ENCODE assay signal across 19 mouse cellular contexts in the genomic region with DNA sequence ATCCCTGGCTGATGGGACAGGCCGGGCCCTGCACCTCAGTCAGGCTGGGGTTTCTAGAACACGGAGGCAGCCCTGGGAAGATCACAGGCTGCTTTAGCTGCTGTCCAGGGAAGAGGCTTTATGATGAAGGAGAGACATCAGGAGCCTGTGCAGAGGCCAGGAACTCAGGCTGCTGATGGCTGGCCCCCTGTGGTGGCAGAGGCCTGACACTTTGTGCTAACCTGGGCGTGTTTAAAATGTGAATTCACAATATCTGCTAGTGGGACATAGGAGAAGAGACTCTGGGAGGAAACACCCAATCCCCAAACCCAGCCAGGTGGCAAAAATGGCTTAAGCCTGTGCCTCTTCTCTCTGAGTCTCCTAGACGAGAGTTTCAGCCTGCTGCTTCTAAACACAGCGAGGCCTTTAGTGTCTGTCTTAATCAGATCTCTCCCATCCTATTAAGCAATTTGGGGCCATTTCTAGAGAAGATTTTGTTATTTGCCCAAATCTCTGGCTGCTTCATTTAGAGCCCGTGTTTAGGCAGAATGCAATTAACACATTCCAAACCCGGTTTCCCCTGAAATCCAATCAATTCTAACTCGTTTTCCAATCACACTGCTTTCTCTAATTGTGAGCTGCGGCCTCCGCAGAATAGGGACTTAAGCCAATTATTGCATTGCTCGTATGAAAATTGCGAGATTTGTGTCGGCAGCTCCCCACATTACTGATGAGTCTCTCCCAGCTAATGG. TPM values are rescaled to one million over a fixed set of nuclear protein-coding genes. Genes with fewer than 3 reads are reported as not detected.
A peak's percentile ranks its signal among the peaks of the same experiment; 100 is the strongest.
DNase-seq lines count a peak whose midpoint lies in the region; ATAC-seq and TF ChIP-seq lines count a peak whose summit lies in the region.
"Had no signal": no experiment of that assay in that cellular context is flagged by ENCODE, and none has a peak within 500 bp of the region (broad histone marks: within the 10 kb centered on the region; RNA-seq: fewer than 3 reads in every experiment).

No protein-coding gene starts in this region.

- H3K9ac ChIP-seq in forebrain, embryonic 14.5 days (ENCODE audit: low read length): 0 out of 2 replicates have a peak overlapping the region, but pooled peaks have one; percentile 30
- H3K9ac ChIP-seq in hindbrain, postnatal 0 days (replicated peaks; ENCODE audit: low read length): no peak overlapping the region
- H3K9ac ChIP-seq: heart, embryonic 13.5 days; limb, embryonic 15.5 days; lung, embryonic 15.5 days had no signal

- no peak overlapping the region for H3K4me3 ChIP-seq in forebrain, embryonic 14.5 days (ENCODE audit: low read depth, low read length)
- no peak overlapping the region for H3K4me3 ChIP-seq in hindbrain, postnatal 0 days (ENCODE audit: low read length)
- H3K4me3 ChIP-seq: erythroblast, embryonic 14.5 days; heart, embryonic 13.5 days; limb, embryonic 15.5 days; lung, embryonic 15.5 days had no signal

- WGBS in forebrain, embryonic 14.5 days: 7% methylated on average over 13 of the region's 13 CpGs
- WGBS in hindbrain, postnatal 0 days: 41% methylated on average over 13 of the region's 13 CpGs

- no peaks in the 10 kb centered on the region for H3K9me3 ChIP-seq in forebrain, embryonic 14.5 days (replicated peaks; ENCODE audit: control insufficient read depth, low read length)
- H3K9me3 ChIP-seq in hindbrain, postnatal 0 days (ENCODE audit: low read length): no peaks in the 10 kb centered on the region
- H3K9me3 ChIP-seq: heart, embryonic 13.5 days; limb, embryonic 15.5 days; lung, embryonic 15.5 days had no signal

- no peaks in the 10 kb centered on the region for H3K27me3 ChIP-seq in forebrain, embryonic 14.5 days (replicated peaks; ENCODE audit: control insufficient read depth, insufficient read depth, low read length)
- H3K27me3 ChIP-seq in hindbrain, postnatal 0 days (ENCODE audit: insufficient read depth, low read length): no peaks in the 10 kb centered on the region
- H3K27me3 ChIP-seq: lung, embryonic 15.5 days had no signal

- peak overlapping the region; percentile 60; the same call in 1 of the 2 replicates for H3K27ac ChIP-seq in forebrain, embryonic 14.5 days (ENCODE audit: low read depth, low read length)
- H3K27ac ChIP-seq in hindbrain, postnatal 0 days: peak overlapping the region; percentile 48
- H3K27ac ChIP-seq: heart, embryonic 13.5 days; limb, embryonic 15.5 days; lung, embryonic 15.5 days had no signal

- peaks cover 14% of the 10 kb centered on the region for H3K4me1 ChIP-seq in forebrain, embryonic 14.5 days (ENCODE audit: control insufficient read depth, insufficient read depth, low read length)
- no peaks in the 10 kb centered on the region for H3K4me1 ChIP-seq in hindbrain, postnatal 0 days (ENCODE audit: insufficient read depth, low read length)
- H3K4me1 ChIP-seq: lung, embryonic 15.5 days had no signal

- no peaks in the 10 kb centered on the region for H3K36me3 ChIP-seq in forebrain, embryonic 14.5 days (ENCODE audit: control insufficient read depth, insufficient read depth, low read length)
- no peaks in the 10 kb centered on the region for H3K36me3 ChIP-seq in hindbrain, postnatal 0 days (ENCODE audit: insufficient read depth, low read length)
- H3K36me3 ChIP-seq: heart, embryonic 13.5 days; limb, embryonic 15.5 days; lung, embryonic 15.5 days had no signal

- peak overlapping the region; percentile 33 for H3K4me2 ChIP-seq in forebrain, embryonic 14.5 days (ENCODE audit: low read length)
- H3K4me2 ChIP-seq in hindbrain, postnatal 0 days (ENCODE audit: low read depth, low read length): no peak overlapping the region
- H3K4me2 ChIP-seq: heart, embryonic 13.5 days; limb, embryonic 15.5 days; lung, embryonic 15.5 days had no signal

- TF ChIP-seq CTCF in brain, embryonic 14.5 days (IDR thresholded peaks at IDR 0.05; ENCODE audit: borderline replicate concordance, extremely low read depth, insufficient read depth, insufficient read length): no peak
- no peak for TF ChIP-seq CTCF in hindbrain, postnatal 0 days (IDR thresholded peaks at IDR 0.05; ENCODE audit: low read depth)

- no peak for TF ChIP-seq POLR2A in brain, embryonic 14.5 days (IDR thresholded peaks at IDR 0.05; ENCODE audit: borderline replicate concordance, extremely low read depth, insufficient read depth, insufficient read length, poor library complexity, severe bottlenecking)

- peak; percentile 26; the same call in 1 of the 2 replicates for ATAC-seq in forebrain, embryonic 14.5 days
- ATAC-seq in hindbrain, postnatal 0 days: no peak

- peak; percentile 86 for DNase-seq in brain, embryonic 14.5 days (ENCODE audit: low read depth)
- peak; percentile 76 for DNase-seq in forebrain, embryonic 14.5 days (ENCODE audit: low spot score)
- DNase-seq in hindbrain, postnatal 0 days (ENCODE audit: low spot score): peak; percentile 62
- peak; percentile 58 for DNase-seq in retina, embryonic 14.5 days (ENCODE audit: low spot score)
- no peak for DNase-seq in urinary bladder, postnatal 36 days (ENCODE audit: low spot score in 2 of 2)
- DNase-seq in frontal cortex, postnatal 14 days (ENCODE audit: low spot score in 2 of 2): no peak
- no peak for DNase-seq in frontal cortex, postnatal 36 days (ENCODE audit: low spot score in 2 of 2)
- DNase-seq: adrenal gland, postnatal 36 days; cerebellum, adult 2 months; gastrocnemius, postnatal 14 days; kidney, postnatal 10 days; thymus, postnatal 36 days had no signal

RNA-seq across cellular contexts. Expression of gene Slc2a10, which starts 39.5 kb away (rescaled TPM):
- 2.4 and 3.2 TPM in 2 replicates for polyA plus RNA-seq in brain, embryonic 14.5 days (2012; rRNA removed)
- polyA plus RNA-seq in forebrain, embryonic 14.5 days (2014; fragmentation: Nextera tagmentation; extraction: Ambion mirVana): 1.2 and 1.8 TPM in 2 replicates
- total RNA-seq in hindbrain, postnatal 0 days (2014; rRNA removed): 4.5 and 4.9 TPM in 2 replicates
- polyA plus RNA-seq in hindbrain, postnatal 0 days (2015; fragmentation: Nextera tagmentation; extraction: Ambion mirVana): 2.8 and 3.1 TPM in 2 replicates
- total RNA-seq: CH12.LX; megakaryocyte-erythroid progenitor cell, adult 5-6 weeks; neutrophil, adult 5-6 weeks had no signal
- polyA plus RNA-seq: erythroblast, embryonic 14.5 days had no signal

RNA-seq across cellular contexts. Expression of gene Trp53rka, which starts 50.0 kb away (rescaled TPM):
- polyA plus RNA-seq in brain, embryonic 14.5 days (2012; rRNA removed): 40.4 and 43.8 TPM in 2 replicates
- 37.0 and 45.0 TPM in 2 replicates for polyA plus RNA-seq in forebrain, embryonic 14.5 days (2014; fragmentation: Nextera tagmentation; extraction: Ambion mirVana)
- 39.7 and 41.2 TPM in 2 replicates for total RNA-seq in hindbrain, postnatal 0 days (2014; rRNA removed)
- polyA plus RNA-seq in hindbrain, postnatal 0 days (2015; fragmentation: Nextera tagmentation; extraction: Ambion mirVana): 35.0 and 35.7 TPM in 2 replicates

RNA-seq across cellular contexts. Expression of gene Eya2, which starts 51.7 kb away (rescaled TPM):
- 6.1 and 12.3 TPM in 2 replicates for polyA plus RNA-seq in brain, embryonic 14.5 days (2012; rRNA removed)
- polyA plus RNA-seq in forebrain, embryonic 14.5 days (2014; fragmentation: Nextera tagmentation; extraction: Ambion mirVana): 4.2 and 4.6 TPM in 2 replicates
- total RNA-seq in hindbrain, postnatal 0 days (2014; rRNA removed): 12.1 and 20.1 TPM in 2 replicates
- polyA plus RNA-seq in hindbrain, postnatal 0 days (2015; fragmentation: Nextera tagmentation; extraction: Ambion mirVana): 9.9 and 10.0 TPM in 2 replicates
- total RNA-seq: CH12.LX had no signal
- polyA plus RNA-seq: erythroblast, embryonic 14.5 days had no signal

Comparison
In these comparisons a context has a peak if more than half of its experiments do, and no peak if none do; other contexts are left out.
1. DNase-seq: peak in brain, embryonic 14.5 days (single experiment), forebrain, embryonic 14.5 days (single experiment), hindbrain, postnatal 0 days (single experiment) and retina, embryonic 14.5 days (single experiment); none in urinary bladder, postnatal 36 days (0 of 2), frontal cortex, postnatal 14 days (0 of 2) and frontal cortex, postnatal 36 days (0 of 2).